Mouse (Mus musculus) ES-E14 (cell line): ENCODE results near the gene Slc2a9.

Source experiments
- CHD2 ChIP-seq: IDR thresholded peaks from 2 replicates; pipeline ENCODE4 v1.6.1; 2014; ENCODE audit warnings: mild to moderate bottlenecking, low read depth, low read length, inconsistent platforms
- MAFK ChIP-seq: IDR thresholded peaks from 2 replicates; pipeline ENCODE4 v1.6.1; 2014; ENCODE audit warnings: mild to moderate bottlenecking, low read depth, low read length, inconsistent platforms; ENCODE audit not compliant: insufficient read depth
- ZC3H11A ChIP-seq: IDR thresholded peaks from 2 replicates; pipeline ENCODE4 v1.6.1; 2012; ENCODE audit warnings: low read depth, mild to moderate bottlenecking, inconsistent platforms, low read length, borderline replicate concordance

- no peak for TF ChIP-seq CHD2
- TF ChIP-seq MAFK, result no peak
- TF ChIP-seq ZC3H11A, result no peak
Measured at GRCm38 (mm10) chr5:38516267-38516666, 13.3 kb upstream of the Slc2a9 start.
